Mouse (Mus musculus): Measurements from ENCODE around the gene Rps27. TPM values are rescaled to one million over a fixed set of nuclear protein-coding genes. Genes with fewer than 3 reads are reported as not detected.
"Not testable (repeated sequence)": the region's sequence is repeated elsewhere in the genome, so short reads cannot be mapped to it uniquely, and the experiment has no call there.

Rps27 gene
- polyA plus RNA-seq (2015; fragmentation: Nextera tagmentation; extraction: Ambion mirVana) = 731 and 753 TPM in 2 replicates

GRCm38 (mm10) chr3:90213377-90213866 lies at the start of gene Rps27, which contains the start of gene Rab13:
Gene Rps27 (minus strand): TSS chr3:90213651.
Gene Rab13 (plus strand): TSS chr3:90213695.
- H3K4me1 ChIP-seq = peaks cover 32% of the 10 kb centered on the region
- H3K9ac ChIP-seq = peak within 1 kb of the TSS; percentile 93
- no peaks in the 10 kb centered on the region for H3K9me3 ChIP-seq
- ATAC-seq (replicated peaks) = peak; percentile 95
- H3K4me2 ChIP-seq = peak within 1 kb of the TSS; percentile 96
- peak within 1 kb of the TSS; percentile 93 for H3K4me3 ChIP-seq
- H3K36me3 ChIP-seq (replicated peaks) = peaks cover 13% of the 10 kb centered on the region; the same call in 1 of the 2 replicates
- H3K27me3 ChIP-seq (replicated peaks) = no peaks in the 10 kb centered on the region
- WGBS = under 1% methylated on average over 42 of the region's 42 CpGs
- peak within 1 kb of the TSS; percentile 91 for H3K27ac ChIP-seq

- Histone ChIP-seq H3K4me1 (peaks cover 20% of the 10 kb centered on the region), H3K36me3 (replicated peaks) (peaks cover 60% of the 10 kb centered on the region), H3K9ac (no peak overlapping the region), H3K27ac (no peak overlapping the region), H3K9me3 (no peaks in the 10 kb centered on the region), H3K4me3 (no peak overlapping the region), H3K4me2 (no peak overlapping the region), H3K27me3 (replicated peaks) (no peaks in the 10 kb centered on the region)
- no peak for ATAC-seq (replicated peaks)
- WGBS = 95% methylated on average over 4 of the region's 4 CpGs
Measured at GRCm38 (mm10) chr3:90258521-90258920, 45.1 kb upstream of the Rps27 start.

- Histone ChIP-seq H3K4me1 (peaks cover 20% of the 10 kb centered on the region), H3K4me3 (no peak overlapping the region), H3K9ac (no peak overlapping the region), H3K36me3 (replicated peaks) (peaks cover 45% of the 10 kb centered on the region), H3K27me3 (replicated peaks) (no peaks in the 10 kb centered on the region), H3K4me2 (no peak overlapping the region), H3K9me3 (no peaks in the 10 kb centered on the region), H3K27ac (no peak overlapping the region)
- ATAC-seq (replicated peaks) = no peak
- WGBS = 92% methylated on average over 19 of the region's 19 CpGs
Measured at GRCm38 (mm10) chr3:90256731-90257530, 43.5 kb upstream of the Rps27 start.

- Histone ChIP-seq H3K27me3 (replicated peaks) (no peaks in the 10 kb centered on the region), H3K36me3 (replicated peaks) (peaks cover 38% of the 10 kb centered on the region), H3K9ac (no peak overlapping the region), H3K4me1 (peaks cover 20% of the 10 kb centered on the region), H3K4me2 (no peak overlapping the region), H3K9me3 (no peaks in the 10 kb centered on the region), H3K27ac (no peak overlapping the region), H3K4me3 (no peak overlapping the region)
- 94% methylated on average over 14 of the region's 14 CpGs for WGBS
- ATAC-seq (replicated peaks) = no peak
Measured at GRCm38 (mm10) chr3:90255784-90256353, 42.4 kb upstream of the Rps27 start.

- ATAC-seq (replicated peaks) = no peak
- H3K27me3 ChIP-seq (replicated peaks) = no peaks in the 10 kb centered on the region
- peak overlapping the region; percentile 96 for H3K9ac ChIP-seq
- WGBS = 23% methylated on average over 2 of the region's 2 CpGs
- peaks cover 31% of the 10 kb centered on the region for H3K36me3 ChIP-seq (replicated peaks)
- no peaks in the 10 kb centered on the region for H3K9me3 ChIP-seq
- H3K4me1 ChIP-seq = peaks cover 20% of the 10 kb centered on the region
- peak overlapping the region; percentile 95 for H3K4me3 ChIP-seq
- no peak overlapping the region; the same call in 1 of the 2 replicates for H3K27ac ChIP-seq
- peak overlapping the region; percentile 89 for H3K4me2 ChIP-seq
Measured at GRCm38 (mm10) chr3:90255194-90255565, 41.7 kb upstream of the Rps27 start.

- ATAC-seq (replicated peaks) = peak; percentile 65
- no peaks in the 10 kb centered on the region for H3K9me3 ChIP-seq
- 1% methylated on average over 41 of the region's 41 CpGs for WGBS
- H3K4me1 ChIP-seq = peaks cover 21% of the 10 kb centered on the region
- no peaks in the 10 kb centered on the region for H3K27me3 ChIP-seq (replicated peaks)
- peak overlapping the region; percentile 80 for H3K27ac ChIP-seq
- peak overlapping the region; percentile 89 for H3K4me2 ChIP-seq
- H3K9ac ChIP-seq = peak overlapping the region; percentile 96
- H3K4me3 ChIP-seq = peak overlapping the region; percentile 95
- peaks cover 26% of the 10 kb centered on the region for H3K36me3 ChIP-seq (replicated peaks)
Measured at GRCm38 (mm10) chr3:90254419-90255193, 41.2 kb upstream of the Rps27 start.

GRCm38 (mm10) chr3:90253653-90254418 lies 40.4 kb upstream of the Rps27 start, which contains the start of gene Crtc2:
Gene Crtc2 (plus strand): TSS chr3:90254163.
- H3K9ac ChIP-seq = peak within 1 kb of the TSS; percentile 96
- H3K36me3 ChIP-seq (replicated peaks) = peaks cover 18% of the 10 kb centered on the region
- peak within 1 kb of the TSS; percentile 95 for H3K4me3 ChIP-seq
- no peaks in the 10 kb centered on the region for H3K27me3 ChIP-seq (replicated peaks)
- peak; percentile 97 for ATAC-seq (replicated peaks)
- under 1% methylated on average over 40 of the region's 40 CpGs for WGBS
- no peaks in the 10 kb centered on the region for H3K9me3 ChIP-seq
- peaks cover 27% of the 10 kb centered on the region for H3K4me1 ChIP-seq
- peak within 1 kb of the TSS; percentile 80 for H3K27ac ChIP-seq
- peak within 1 kb of the TSS; percentile 89 for H3K4me2 ChIP-seq

- H3K9ac ChIP-seq; H3K27me3 ChIP-seq (replicated peaks); H3K27ac ChIP-seq; H3K9me3 ChIP-seq: not testable (repeated sequence)
- Histone ChIP-seq H3K4me2 (peak overlapping the region; percentile 89), H3K36me3 (replicated peaks) (peaks cover 12% of the 10 kb centered on the region), H3K4me3 (peak overlapping the region; percentile 95; the same call in 1 of the 2 replicates), H3K4me1 (peaks cover 32% of the 10 kb centered on the region)
- 0 out of 2 replicates have a peak, but pooled peaks have one; percentile 1 for ATAC-seq (replicated peaks)
- WGBS = 72% methylated on average over 1 of the region's 1 CpGs
Measured at GRCm38 (mm10) chr3:90253174-90253573, 39.7 kb upstream of the Rps27 start.

- H3K36me3 ChIP-seq (replicated peaks); H3K27ac ChIP-seq; H3K4me2 ChIP-seq; H3K4me3 ChIP-seq; H3K27me3 ChIP-seq (replicated peaks); ATAC-seq (replicated peaks); H3K9ac ChIP-seq; H3K9me3 ChIP-seq: not testable (repeated sequence)
- 94% methylated on average over 2 of the region's 2 CpGs for WGBS
- peaks cover 33% of the 10 kb centered on the region for H3K4me1 ChIP-seq
Measured at GRCm38 (mm10) chr3:90252659-90253058, 39.2 kb upstream of the Rps27 start.

- WGBS = 97% methylated on average over 9 of the region's 12 CpGs
- not testable (repeated sequence) for H3K9me3 ChIP-seq; H3K4me2 ChIP-seq; H3K27ac ChIP-seq; ATAC-seq (replicated peaks); H3K36me3 ChIP-seq (replicated peaks); H3K4me3 ChIP-seq; H3K27me3 ChIP-seq (replicated peaks); H3K9ac ChIP-seq
- peaks cover 36% of the 10 kb centered on the region for H3K4me1 ChIP-seq
Measured at GRCm38 (mm10) chr3:90251731-90252226, 38.3 kb upstream of the Rps27 start.

- Histone ChIP-seq H3K36me3 (replicated peaks) (no peaks in the 10 kb centered on the region), H3K9me3 (no peaks in the 10 kb centered on the region), H3K27me3 (replicated peaks) (no peaks in the 10 kb centered on the region), H3K9ac (no peak overlapping the region), H3K27ac (no peak overlapping the region), H3K4me2 (no peak overlapping the region), H3K4me1 (peaks cover 26% of the 10 kb centered on the region), H3K4me3 (no peak overlapping the region)
- 86% methylated on average over 6 of the region's 6 CpGs for WGBS
- no peak for ATAC-seq (replicated peaks)
Measured at GRCm38 (mm10) chr3:90250791-90251190, 37.3 kb upstream of the Rps27 start.

Data from midbrain, embryonic 15.5 days (tissue).